8 mouse cellular contexts compared by ENCODE assay signal in the genomic region with DNA sequence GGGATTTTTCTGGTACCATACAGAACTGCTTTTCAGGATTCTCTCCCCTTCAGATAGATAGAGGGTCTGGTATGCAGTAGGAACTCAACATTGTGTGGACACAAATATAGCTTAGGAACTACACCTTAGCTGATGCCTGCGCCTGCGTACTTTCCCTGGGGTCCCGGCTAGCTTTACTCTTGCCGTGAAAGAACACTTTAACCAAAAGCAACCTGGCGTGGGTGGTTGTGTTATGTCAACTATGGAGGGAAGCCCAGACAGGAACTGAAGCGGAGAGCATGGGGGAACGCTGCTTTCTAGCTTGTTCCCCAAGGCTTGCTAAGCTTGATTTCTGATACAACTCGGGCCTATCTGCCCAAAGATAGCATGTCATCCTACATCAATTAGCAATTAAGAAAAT. TPM values are rescaled to one million over a fixed set of nuclear protein-coding genes. Genes with fewer than 3 reads are reported as not detected.
A peak's percentile ranks its signal among the peaks of the same experiment; 100 is the strongest.
DNase-seq lines count a peak whose midpoint lies in the region; ATAC-seq and TF ChIP-seq lines count a peak whose summit lies in the region.

No protein-coding gene starts in this region.

- no peak overlapping the region for H3K27ac ChIP-seq in cerebellum, adult 2 months (ENCODE audit: insufficient read depth, low read length)
- H3K27ac ChIP-seq in lung, embryonic 15.5 days, result peak overlapping the region; percentile 37; the same call in 1 of the 2 replicates
- H3K27ac ChIP-seq in limb, embryonic 11.5 days (replicated peaks; ENCODE audit: low read depth, low read length), result no peak overlapping the region
- H3K27ac ChIP-seq in olfactory bulb, adult 2 months (ENCODE audit: insufficient read depth, low read depth, low read length), result 0 out of 2 replicates have a peak overlapping the region, but pooled peaks have one; percentile 12

- no peaks in the 10 kb centered on the region for H3K27me3 ChIP-seq in cerebellum, adult 2 months (ENCODE audit: control insufficient read depth, insufficient read depth, low read length)
- no peaks in the 10 kb centered on the region for H3K27me3 ChIP-seq in lung, embryonic 15.5 days
- H3K27me3 ChIP-seq in limb, embryonic 11.5 days (ENCODE audit: control insufficient read depth, insufficient read depth, low read length), result no peaks in the 10 kb centered on the region

- no peaks in the 10 kb centered on the region for H3K36me3 ChIP-seq in lung, embryonic 15.5 days
- H3K36me3 ChIP-seq in limb, embryonic 11.5 days (ENCODE audit: control insufficient read depth, insufficient read depth, low read length), result no peaks in the 10 kb centered on the region

- TF ChIP-seq CTCF in cerebellum, adult 2 months (IDR thresholded peaks at IDR 0.05; ENCODE audit: borderline replicate concordance, insufficient read depth, low read depth, low read length), result no peak
- TF ChIP-seq CTCF in olfactory bulb, adult 2 months (IDR thresholded peaks at IDR 0.05; ENCODE audit: insufficient read depth, low read depth, low read length), result no peak

- ATAC-seq in lung, embryonic 15.5 days (ENCODE audit: borderline replicate concordance, extremely low read depth, low FRiP score, low TSS enrichment), result no peak
- ATAC-seq in limb, embryonic 11.5 days (ENCODE audit: insufficient number of reproducible peaks, low FRiP score, low TSS enrichment, low read depth), result 0 out of 2 replicates have a peak, but pooled peaks have one; percentile 2

- no peaks in the 10 kb centered on the region for H3K4me1 ChIP-seq in cerebellum, adult 2 months (ENCODE audit: control insufficient read depth, insufficient read depth, low read length)
- no peaks in the 10 kb centered on the region for H3K4me1 ChIP-seq in lung, embryonic 15.5 days
- H3K4me1 ChIP-seq in limb, embryonic 11.5 days (ENCODE audit: control insufficient read depth, insufficient read depth, low read length), result no peaks in the 10 kb centered on the region
- H3K4me1 ChIP-seq in olfactory bulb, adult 2 months (ENCODE audit: control insufficient read depth, insufficient read depth, low read length), result no peaks in the 10 kb centered on the region

- no peak for DNase-seq in cerebellum, adult 2 months
- DNase-seq in cerebellum, postnatal 4 days (ENCODE audit: low spot score in 2 of 2), result no peak
- DNase-seq in lung, postnatal 4 days, result no peak
- DNase-seq in limb, embryonic 11.5 days (ENCODE audit: low spot score), result no peak
- DNase-seq in adrenal gland, postnatal 4 days (ENCODE audit: low spot score in 2 of 2), result no peak
- DNase-seq in layer of hippocampus, adult 9-11 months, result no peak

- H3K4me3 ChIP-seq in cerebellum, adult 2 months (replicated peaks; ENCODE audit: insufficient read depth, low read depth, low read length), result peak overlapping the region; percentile 27
- H3K4me3 ChIP-seq in lung, embryonic 15.5 days, result peak overlapping the region; percentile 78; the same call in 1 of the 2 replicates
- no peak overlapping the region; the same call in 1 of the 2 replicates for H3K4me3 ChIP-seq in limb, embryonic 11.5 days (ENCODE audit: low read depth, low read length)
- peak overlapping the region; percentile 80; the same call in 1 of the 2 replicates for H3K4me3 ChIP-seq in olfactory bulb, adult 2 months (ENCODE audit: insufficient read depth, low read depth, low read length)

- no peak overlapping the region for H3K9ac ChIP-seq in lung, embryonic 15.5 days
- no peak overlapping the region for H3K9ac ChIP-seq in limb, embryonic 11.5 days (ENCODE audit: low read length)

- TF ChIP-seq POLR2A in cerebellum, adult 2 months (IDR thresholded peaks at IDR 0.05; ENCODE audit: borderline replicate concordance, insufficient read depth, low read length), result no peak
- no peak for TF ChIP-seq POLR2A in olfactory bulb, adult 2 months (IDR thresholded peaks at IDR 0.05; ENCODE audit: insufficient read depth, low read depth, low read length)

- 67% methylated on average over 8 of the region's 8 CpGs for whole genome bisulfite sequencing in cerebellum, adult 2 months
- 70% methylated on average over 8 of the region's 8 CpGs for WGBS in lung, embryonic 15.5 days
- 71% methylated on average over 8 of the region's 8 CpGs for WGBS in limb, embryonic 11.5 days
- whole genome bisulfite sequencing in olfactory bulb, adult 2 months, result 54% methylated on average over 8 of the region's 8 CpGs

- H3K4me2 ChIP-seq in lung, embryonic 15.5 days, result peak overlapping the region; percentile 89
- H3K4me2 ChIP-seq in limb, embryonic 11.5 days (ENCODE audit: low read depth, severe bottlenecking), result peak overlapping the region; percentile 75; the same call in 1 of the 2 replicates

- no peaks in the 10 kb centered on the region for H3K9me3 ChIP-seq in lung, embryonic 15.5 days
- no peaks in the 10 kb centered on the region for H3K9me3 ChIP-seq in limb, embryonic 11.5 days (ENCODE audit: control insufficient read depth, low read length)

RNA-seq across cellular contexts. Expression of a gene that starts 34.5 kb away (rescaled TPM):
- polyA plus RNA-seq in cerebellum, adult 2 months (2012; rRNA removed), result 23.9 and 26.3 TPM in 2 replicates
- 19.3 and 21.6 TPM in 2 replicates for polyA plus RNA-seq in lung, embryonic 15.5 days (2015; fragmentation: Nextera tagmentation; extraction: Ambion mirVana)
- 20.0 and 21.7 TPM in 2 replicates for polyA plus RNA-seq in limb, embryonic 11.5 days (2014; fragmentation: Nextera tagmentation; extraction: Ambion mirVana)
- 177 TPM in 1 of 2 replicates, not detected in the other for polyA plus RNA-seq in olfactory bulb, adult 2 months (2012; ENCODE audit: insufficient read depth, insufficient read length, low replicate concordance, missing spikeins)
- 10 to 100 TPM; 70.1 to 75.3 TPM for total RNA-seq in adrenal gland, postnatal 4 days (2021)

RNA-seq across cellular contexts. Expression of a gene that starts 56.2 kb away (rescaled TPM):
- 7.4 and 8.3 TPM in 2 replicates for polyA plus RNA-seq in cerebellum, adult 2 months (2012; rRNA removed)
- 0.82 and 1.4 TPM in 2 replicates for polyA plus RNA-seq in lung, embryonic 15.5 days (2015; fragmentation: Nextera tagmentation; extraction: Ambion mirVana)
- 1.6 and 1.9 TPM in 2 replicates for polyA plus RNA-seq in limb, embryonic 11.5 days (2014; fragmentation: Nextera tagmentation; extraction: Ambion mirVana)
- polyA plus RNA-seq in olfactory bulb, adult 2 months (2012; ENCODE audit: insufficient read depth, insufficient read length, low replicate concordance, missing spikeins), result not detected in 2 replicates
- total RNA-seq in adrenal gland, postnatal 4 days (2021), result under 1 TPM in 1 of 2 experiments, not detected in 1; 0.28 TPM

Comparison
In these comparisons a context has a peak if more than half of its experiments do, and no peak if none do; other contexts are left out.
1. H3K27ac ChIP-seq: peak in lung, embryonic 15.5 days (single experiment) and olfactory bulb, adult 2 months (single experiment); none in cerebellum, adult 2 months (single experiment) and limb, embryonic 11.5 days (single experiment).